Mouse (Mus musculus) stomach, postnatal 0 days (tissue): ENCODE results near the gene Pspc1.

ENCODE experiments used
- CTCF ChIP-seq: IDR thresholded peaks from 2 replicates; pipeline ENCODE4 v1.5.1; 2016; ENCODE audit warnings: antibody characterized with exemption, low read depth, mild to moderate bottlenecking, moderate library complexity
- EP300 ChIP-seq: optimal IDR thresholded peaks from 2 replicates; pipeline ENCODE3; 2016; ENCODE audit warnings: antibody characterized with exemption

DNA sequence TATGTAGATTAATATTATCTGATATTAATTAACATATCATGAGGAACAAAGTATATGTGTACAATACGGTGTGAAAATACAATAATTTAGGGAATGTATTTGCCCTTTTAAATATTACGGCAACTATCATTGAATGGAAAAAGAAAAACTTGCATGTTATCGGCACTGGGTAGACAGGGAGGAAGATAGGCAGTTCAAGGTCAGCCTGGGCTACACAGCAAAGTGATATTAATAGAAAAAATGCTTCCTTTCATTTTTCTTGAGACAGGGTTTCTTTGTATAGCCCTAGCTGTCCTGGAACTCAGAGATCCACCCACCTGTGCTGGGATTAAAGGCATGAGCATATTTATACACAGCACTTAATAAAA, 801 bp upstream of the Pspc1 start:
- no peak for TF ChIP-seq EP300
- no peak for TF ChIP-seq CTCF
